Mouse (Mus musculus): ENCODE results near the gene Lpp.

GRCm38 (mm10) chr16:24834536-24834935 is 441.2 kb downstream of the Lpp start:
- TF ChIP-seq POLR2A (IDR thresholded peaks at IDR 0.05; ENCODE audit: control insufficient read depth, low read depth, low read length) (no peak), CTCF (IDR thresholded peaks at IDR 0.05; ENCODE audit: control insufficient read depth, insufficient read depth, insufficient replicate concordance, low read depth, low read length) (no peak)

Measured in testis, adult 2 months (tissue).